Mouse (Mus musculus) urinary bladder, adult 2 months (tissue): ENCODE results near the gene Wfikkn2. TPM values are rescaled to one million over a fixed set of nuclear protein-coding genes. Genes with fewer than 3 reads are reported as not detected.

Source experiments
- DNase-seq: peaks from one replicate; pipeline ENCODE4 v3.0.0; 2022; ENCODE audit warnings: low spot score
- polyA plus RNA-seq: library from polyadenylated mRNA; depleted of rRNA; stranded (reverse); fragments of >200 nt; gene quantifications from 2 replicates; pipeline ENCODE4 v1.2.3, GENCODE M21; 2012; rRNA removed

The Wfikkn2 gene
- polyA plus RNA-seq, 1 experiment: 3.6 TPM

DNA sequence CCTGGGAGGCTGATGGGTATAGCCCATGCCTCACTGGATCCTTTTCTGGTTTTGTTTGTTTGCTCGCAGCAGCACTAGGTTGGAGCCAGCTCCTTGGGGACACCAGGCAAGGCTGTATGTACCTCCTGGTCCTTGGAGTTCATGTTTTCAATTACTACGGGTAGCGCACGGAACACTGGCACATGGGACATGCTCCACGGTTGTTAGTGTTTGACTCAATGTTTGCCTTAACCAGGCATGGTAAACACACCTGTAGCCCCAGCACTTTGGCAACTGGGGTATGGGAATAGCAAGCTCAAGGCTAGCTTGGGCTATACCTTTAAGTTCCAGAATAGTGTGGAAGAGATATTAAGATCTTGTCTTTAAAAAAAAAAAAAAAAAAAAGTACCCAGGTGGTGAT lies 55.1 kb downstream of the Wfikkn2 start:
- no peak for DNase-seq

DNA sequence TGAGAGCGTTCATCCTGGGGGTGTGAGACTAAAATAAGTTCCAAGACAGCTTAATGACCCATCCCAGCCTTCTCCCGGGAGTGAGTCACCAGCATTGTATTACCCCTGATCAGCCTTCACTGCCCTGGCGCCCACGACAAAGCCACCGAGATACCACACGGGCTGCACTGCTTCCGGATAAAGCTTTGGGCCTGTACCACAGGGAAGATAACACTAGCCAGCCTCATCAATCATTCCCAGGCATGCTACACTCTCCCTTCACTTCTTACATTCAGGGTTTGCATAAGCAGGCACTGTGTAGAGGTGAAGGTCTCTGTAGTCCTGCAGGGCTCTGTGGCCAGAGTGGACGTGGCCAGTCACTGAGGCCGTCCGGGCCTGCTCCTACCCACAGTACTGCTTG lies 56.2 kb downstream of the Wfikkn2 start:
- no peak for DNase-seq

Other genes starting within 250 kb of the Wfikkn2 start
- 42.1 and 42.9 TPM in 2 replicates for gene Spag9, start 249.9 kb downstream of the Wfikkn2 start, polyA plus RNA-seq
- gene Tob1, start 34.6 kb downstream of the Wfikkn2 start, polyA plus RNA-seq: 36.6 and 36.9 TPM in 2 replicates
- not detected in 2 replicates for gene Gm21885, start 35.9 kb upstream of the Wfikkn2 start, polyA plus RNA-seq
- gene Luc7l3, start 76.0 kb upstream of the Wfikkn2 start, polyA plus RNA-seq: 84.6 and 102 TPM in 2 replicates
- 65.6 and 75.4 TPM in 2 replicates for gene Ankrd40, start 82.0 kb upstream of the Wfikkn2 start, polyA plus RNA-seq
- 84.7 and 95.3 TPM in 2 replicates for gene Abcc3, start 147.0 kb upstream of the Wfikkn2 start, polyA plus RNA-seq
- 2.6 and 2.9 TPM in 2 replicates for gene Cacna1g, start 228.2 kb upstream of the Wfikkn2 start, polyA plus RNA-seq
- 0.06 TPM in 1 of 2 replicates, not detected in the other for gene Spata20, start 240.2 kb upstream of the Wfikkn2 start, polyA plus RNA-seq